Mouse (Mus musculus) forebrain, embryonic 10.5 days (tissue): ENCODE results near the gene Slc5a10. TPM values are rescaled to one million over a fixed set of nuclear protein-coding genes. Genes with fewer than 3 reads are reported as not detected.
"Not testable (repeated sequence)": the region's sequence is repeated elsewhere in the genome, so short reads cannot be mapped to it uniquely, and the experiment has no call there.

Experiments
- DNase-seq: peaks from one replicate; pipeline ENCODE4 v3.0.0-alpha.2; 2017; ENCODE audit warnings: low spot score; ENCODE audit errors: extremely low spot score
- H3K27ac ChIP-seq: fragments of 300-500 bp; sonication (generic); 2 replicates; pipeline ENCODE4 v1.5.1; 2016; ENCODE audit warnings: mild to moderate bottlenecking
- H3K27me3 ChIP-seq: fragments of 300-500 bp; sonication (generic); 2 replicates; pipeline ENCODE4 v1.6.1; 2016; ENCODE audit warnings: mild to moderate bottlenecking; ENCODE audit not compliant: poor library complexity, severe bottlenecking
- H3K36me3 ChIP-seq: fragments of 300-500 bp; sonication (generic); replicated peaks from 2 replicates; pipeline ENCODE4 v1.6.1; 2016; ENCODE audit warnings: mild to moderate bottlenecking, moderate library complexity
- H3K4me1 ChIP-seq: fragments of 300-500 bp; sonication (generic); 2 replicates; pipeline ENCODE4 v1.6.1; 2016
- H3K4me3 ChIP-seq: fragments of 300-500 bp; sonication (generic); 2 replicates; pipeline ENCODE4 v1.5.1; 2016; ENCODE audit warnings: mild to moderate bottlenecking, moderate library complexity
- H3K9me3 ChIP-seq: fragments of 300-500 bp; sonication (generic); 2 replicates; pipeline ENCODE4 v1.6.1; 2016; ENCODE audit warnings: mild to moderate bottlenecking, moderate library complexity
- WGBS: fragments of 180-500 bp; shearing (Covaris S2); methylation state at CpG from one replicate; pipeline ENCODE4 v1.1.7; 2016; 5-methylcytosine and 5-hydroxymethylcytosine counted together
- polyA plus RNA-seq: library from polyadenylated mRNA; unstranded; fragments of >200 nt; fragmentation: Nextera tagmentation; extraction: Ambion mirVana; gene quantifications from 2 replicates; pipeline ENCODE4 v1.2.1, GENCODE M21; 2016

Gene Slc5a10
- polyA plus RNA-seq, 1 experiment from 2014 or later, result 0.07 TPM

- no peaks in the 10 kb centered on the region for H3K36me3 ChIP-seq
- WGBS, result 94% methylated on average over 5 of the region's 5 CpGs
- no peak overlapping the region for H3K4me3 ChIP-seq
- no peaks in the 10 kb centered on the region for H3K9me3 ChIP-seq
- H3K4me1 ChIP-seq, result no peaks in the 10 kb centered on the region
- no peak for DNase-seq
- H3K27ac ChIP-seq, result no peak overlapping the region
- H3K27me3 ChIP-seq, result no peaks in the 10 kb centered on the region
Measured at GRCm38 (mm10) chr11:61649163-61649580, 71.5 kb downstream of the Slc5a10 start.

GRCm38 (mm10) chr11:61648749-61649115, 71.9 kb downstream of the Slc5a10 start:
- H3K4me1 ChIP-seq, result no peaks in the 10 kb centered on the region
- no peak overlapping the region for H3K27ac ChIP-seq
- H3K4me3 ChIP-seq, result no peak overlapping the region
- no peaks in the 10 kb centered on the region for H3K9me3 ChIP-seq
- whole genome bisulfite sequencing, result 84% methylated on average over 7 of the region's 7 CpGs
- no peaks in the 10 kb centered on the region for H3K36me3 ChIP-seq
- DNase-seq, result no peak
- H3K27me3 ChIP-seq, result no peaks in the 10 kb centered on the region

- Histone ChIP-seq H3K4me1 (no peaks in the 10 kb centered on the region), H3K9me3 (no peaks in the 10 kb centered on the region), H3K4me3 (no peak overlapping the region), H3K27me3 (no peaks in the 10 kb centered on the region), H3K27ac (no peak overlapping the region), H3K36me3 (no peaks in the 10 kb centered on the region)
- DNase-seq, result no peak
- WGBS, result 89% methylated on average over 6 of the region's 6 CpGs
Measured at GRCm38 (mm10) chr11:61647956-61648748, 72.5 kb downstream of the Slc5a10 start.

GRCm38 (mm10) chr11:61647110-61647910, 73.3 kb downstream of the Slc5a10 start:
- H3K27me3 ChIP-seq, result no peaks in the 10 kb centered on the region
- no peak overlapping the region for H3K27ac ChIP-seq
- 80% methylated on average over 10 of the region's 10 CpGs for WGBS
- no peaks in the 10 kb centered on the region for H3K9me3 ChIP-seq
- H3K4me1 ChIP-seq, result no peaks in the 10 kb centered on the region
- no peak overlapping the region for H3K4me3 ChIP-seq
- DNase-seq, result no peak
- no peaks in the 10 kb centered on the region for H3K36me3 ChIP-seq

- Histone ChIP-seq H3K4me1 (no peaks in the 10 kb centered on the region), H3K9me3 (no peaks in the 10 kb centered on the region), H3K27ac (no peak overlapping the region), H3K36me3 (no peaks in the 10 kb centered on the region), H3K4me3 (no peak overlapping the region), H3K27me3 (no peaks in the 10 kb centered on the region)
- WGBS, result 64% methylated on average over 2 of the region's 2 CpGs
- DNase-seq, result no peak
Measured at GRCm38 (mm10) chr11:61646499-61647039, 74.1 kb downstream of the Slc5a10 start.

- no peaks in the 10 kb centered on the region for H3K36me3 ChIP-seq
- 84% methylated on average over 5 of the region's 5 CpGs for WGBS
- no peaks in the 10 kb centered on the region for H3K27me3 ChIP-seq
- H3K9me3 ChIP-seq, result no peaks in the 10 kb centered on the region
- no peak for DNase-seq
- H3K27ac ChIP-seq, result no peak overlapping the region
- no peaks in the 10 kb centered on the region for H3K4me1 ChIP-seq
- no peak overlapping the region for H3K4me3 ChIP-seq
Measured at GRCm38 (mm10) chr11:61645357-61645857, 75.2 kb downstream of the Slc5a10 start.

GRCm38 (mm10) chr11:61644576-61645326, 75.9 kb downstream of the Slc5a10 start:
- 89% methylated on average over 11 of the region's 11 CpGs for WGBS
- Histone ChIP-seq H3K9me3 (no peaks in the 10 kb centered on the region), H3K36me3 (no peaks in the 10 kb centered on the region), H3K27me3 (no peaks in the 10 kb centered on the region), H3K4me3 (no peak overlapping the region), H3K4me1 (no peaks in the 10 kb centered on the region), H3K27ac (no peak overlapping the region)
- DNase-seq, result no peak

GRCm38 (mm10) chr11:61643184-61643961, 77.3 kb downstream of the Slc5a10 start:
- Histone ChIP-seq H3K4me3 (no peak overlapping the region), H3K4me1 (no peaks in the 10 kb centered on the region), H3K27ac (no peak overlapping the region), H3K27me3 (no peaks in the 10 kb centered on the region), H3K9me3 (no peaks in the 10 kb centered on the region), H3K36me3 (no peaks in the 10 kb centered on the region)
- 84% methylated on average over 5 of the region's 5 CpGs for WGBS
- DNase-seq, result no peak

GRCm38 (mm10) chr11:61642106-61642505, 78.5 kb downstream of the Slc5a10 start:
- H3K27me3 ChIP-seq, result no peaks in the 10 kb centered on the region
- H3K27ac ChIP-seq, result no peak overlapping the region
- DNase-seq, result no peak
- no peaks in the 10 kb centered on the region for H3K4me1 ChIP-seq
- no peaks in the 10 kb centered on the region for H3K36me3 ChIP-seq
- WGBS, result 86% methylated on average over 7 of the region's 7 CpGs
- no peaks in the 10 kb centered on the region for H3K9me3 ChIP-seq
- H3K4me3 ChIP-seq, result no peak overlapping the region

- not testable (repeated sequence) for H3K4me3 ChIP-seq, H3K4me1 ChIP-seq, H3K36me3 ChIP-seq, H3K27ac ChIP-seq, H3K27me3 ChIP-seq, H3K9me3 ChIP-seq, DNase-seq
- 93% methylated on average over 9 of the region's 9 CpGs for WGBS
Measured at GRCm38 (mm10) chr11:61640585-61640984, 80.0 kb downstream of the Slc5a10 start.

GRCm38 (mm10) chr11:61639601-61640177, 80.9 kb downstream of the Slc5a10 start:
- H3K27me3 ChIP-seq, result no peaks in the 10 kb centered on the region
- H3K4me1 ChIP-seq, result no peaks in the 10 kb centered on the region
- H3K4me3 ChIP-seq, result no peak overlapping the region
- H3K36me3 ChIP-seq, result no peaks in the 10 kb centered on the region
- DNase-seq, result no peak
- 94% methylated on average over 6 of the region's 6 CpGs for WGBS
- H3K27ac ChIP-seq, result no peak overlapping the region
- no peaks in the 10 kb centered on the region for H3K9me3 ChIP-seq
